ENCODE assay signal across 30 mouse cellular contexts in the genomic region with DNA sequence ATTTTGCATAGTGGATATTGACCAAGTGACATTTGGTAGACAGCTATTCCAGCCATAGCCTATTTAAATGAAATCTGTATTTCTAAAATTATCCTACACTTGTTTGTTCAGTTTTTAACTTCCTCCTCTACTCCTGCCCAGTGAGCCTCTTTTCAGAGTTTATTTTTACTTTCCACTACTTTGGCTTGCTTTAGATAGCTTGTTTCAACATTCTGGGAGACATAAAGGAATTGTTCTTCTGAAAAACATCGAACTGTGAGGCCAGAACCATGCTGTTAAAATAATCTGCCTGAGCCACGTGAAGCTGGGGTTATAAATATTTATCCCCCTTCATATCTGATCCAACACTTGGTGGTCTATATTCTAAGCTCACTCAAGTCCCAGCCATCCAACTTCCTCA.
A peak's percentile ranks its signal among the peaks of the same experiment; 100 is the strongest.
DNase-seq lines count a peak whose midpoint lies in the region; ATAC-seq and TF ChIP-seq lines count a peak whose summit lies in the region.
"Had no signal": no experiment of that assay in that cellular context is flagged by ENCODE, and none has a peak within 500 bp of the region (broad histone marks: within the 10 kb centered on the region; RNA-seq: fewer than 3 reads in every experiment).

No protein-coding gene starts in this region.

- TF ChIP-seq CTCF in stomach, postnatal 0 days (IDR thresholded peaks at IDR 0.05; ENCODE audit: low read depth) = no peak
- TF ChIP-seq CTCF in kidney, adult 2 months (conservative IDR thresholded peaks at IDR 0.05; ENCODE audit: insufficient read depth, insufficient read length, low read depth, low read length) = no peak

- no peak overlapping the region for H3K4me3 ChIP-seq in stomach, embryonic 14.5 days (ENCODE audit: low read depth, low read length)
- no peak overlapping the region for H3K4me3 ChIP-seq in stomach, postnatal 0 days (ENCODE audit: low read depth, low read length)
- H3K4me3 ChIP-seq in stomach, embryonic 15.5 days (replicated peaks) = no peak overlapping the region
- no peak overlapping the region for H3K4me3 ChIP-seq in kidney, adult 2 months (ENCODE audit: insufficient read depth, low read depth, low read length)
- no peak overlapping the region for H3K4me3 ChIP-seq in hindbrain, embryonic 12.5 days
- H3K4me3 ChIP-seq: embryonic facial prominence, embryonic 13.5 days; embryonic facial prominence, embryonic 15.5 days; erythroblast, embryonic 14.5 days; forebrain, embryonic 10.5 days; forebrain, embryonic 12.5 days had no signal

- TF ChIP-seq POLR2A in kidney, adult 2 months (IDR thresholded peaks at IDR 0.05; ENCODE audit: low read depth, low read length) = no peak

- TF ChIP-seq EP300 in stomach, postnatal 0 days (optimal IDR thresholded peaks at IDR 0.05) = no peak

- peak; percentile 58 for ATAC-seq in frontal cortex, adult (ENCODE audit: low TSS enrichment)
- ATAC-seq in stomach, embryonic 14.5 days (ENCODE audit: insufficient number of reproducible peaks, insufficient read depth, low FRiP score, low read depth) = no peak
- no peak for ATAC-seq in stomach, postnatal 0 days (ENCODE audit: low FRiP score, low TSS enrichment)
- ATAC-seq in stomach, embryonic 15.5 days (ENCODE audit: insufficient read depth, low FRiP score, low read depth) = peak; percentile 27; the same call in 1 of the 2 replicates
- no peak for ATAC-seq in hindbrain, embryonic 12.5 days (ENCODE audit: low FRiP score)
- ATAC-seq: activated CD4-positive, CD25-positive, alpha-beta regulatory T cell, adult 4 months; CD4-positive, CD25-positive, alpha-beta regulatory T cell, adult 4 months; forebrain, embryonic 14.5 days; forebrain, embryonic 16.5 days; Patski had no signal

- no peak overlapping the region for H3K4me2 ChIP-seq in stomach, embryonic 14.5 days (replicated peaks; ENCODE audit: low read depth, low read length)
- no peak overlapping the region for H3K4me2 ChIP-seq in stomach, postnatal 0 days (replicated peaks; ENCODE audit: low read depth)
- H3K4me2 ChIP-seq in stomach, embryonic 15.5 days = no peak overlapping the region
- H3K4me2 ChIP-seq in hindbrain, embryonic 12.5 days (replicated peaks) = no peak overlapping the region
- H3K4me2 ChIP-seq: embryonic facial prominence, embryonic 13.5 days; embryonic facial prominence, embryonic 15.5 days; forebrain, embryonic 12.5 days had no signal

- no peaks in the 10 kb centered on the region for H3K27me3 ChIP-seq in stomach, embryonic 14.5 days (ENCODE audit: control insufficient read depth, insufficient read depth, low read length)
- H3K27me3 ChIP-seq in stomach, postnatal 0 days (ENCODE audit: control insufficient read depth, insufficient read depth, low read length) = no peaks in the 10 kb centered on the region
- no peaks in the 10 kb centered on the region for H3K27me3 ChIP-seq in stomach, embryonic 15.5 days (replicated peaks)
- no peaks in the 10 kb centered on the region for H3K27me3 ChIP-seq in kidney, adult 2 months (replicated peaks; ENCODE audit: control insufficient read depth, insufficient read depth, low read length)
- H3K27me3 ChIP-seq in hindbrain, embryonic 12.5 days = no peaks in the 10 kb centered on the region
- H3K27me3 ChIP-seq: CH12.LX; embryonic facial prominence, embryonic 13.5 days; embryonic facial prominence, embryonic 15.5 days; forebrain, embryonic 12.5 days had no signal

- H3K4me1 ChIP-seq in stomach, embryonic 14.5 days (ENCODE audit: control insufficient read depth, insufficient read depth, low read length) = no peaks in the 10 kb centered on the region
- no peaks in the 10 kb centered on the region for H3K4me1 ChIP-seq in stomach, postnatal 0 days (replicated peaks; ENCODE audit: control insufficient read depth, insufficient read depth)
- H3K4me1 ChIP-seq in stomach, embryonic 15.5 days = 0 out of 2 replicates have a peak, but pooled peaks cover 3% of the 10 kb centered on the region
- no peaks in the 10 kb centered on the region for H3K4me1 ChIP-seq in kidney, adult 2 months (ENCODE audit: control insufficient read depth, insufficient read depth, low read length)
- H3K4me1 ChIP-seq in hindbrain, embryonic 12.5 days = no peaks in the 10 kb centered on the region
- H3K4me1 ChIP-seq: embryonic facial prominence, embryonic 13.5 days; embryonic facial prominence, embryonic 15.5 days; forebrain, embryonic 10.5 days; forebrain, embryonic 12.5 days had no signal

- 31% methylated on average over 2 of the region's 2 CpGs for WGBS in stomach, embryonic 14.5 days
- WGBS in stomach, postnatal 0 days = 13% methylated on average over 2 of the region's 2 CpGs
- 37% methylated on average over 2 of the region's 2 CpGs for WGBS in stomach, embryonic 15.5 days
- WGBS in kidney, adult 2 months = 72% methylated on average over 2 of the region's 2 CpGs
- WGBS in hindbrain, embryonic 12.5 days = 68% methylated on average over 2 of the region's 2 CpGs

- H3K36me3 ChIP-seq in stomach, embryonic 14.5 days (ENCODE audit: control insufficient read depth, insufficient read depth, low read length) = no peaks in the 10 kb centered on the region
- no peaks in the 10 kb centered on the region for H3K36me3 ChIP-seq in stomach, postnatal 0 days (ENCODE audit: control insufficient read depth, insufficient read depth, low read length)
- no peaks in the 10 kb centered on the region for H3K36me3 ChIP-seq in stomach, embryonic 15.5 days
- H3K36me3 ChIP-seq in kidney, adult 2 months (ENCODE audit: control insufficient read depth, insufficient read depth, low read length) = no peaks in the 10 kb centered on the region
- H3K36me3 ChIP-seq in hindbrain, embryonic 12.5 days = no peaks in the 10 kb centered on the region
- H3K36me3 ChIP-seq: embryonic facial prominence, embryonic 13.5 days; embryonic facial prominence, embryonic 15.5 days; forebrain, embryonic 10.5 days; forebrain, embryonic 12.5 days; G1E had no signal

- no peak for DNase-seq in frontal cortex, postnatal 36 days (ENCODE audit: low spot score in 2 of 2)
- DNase-seq in stomach, postnatal 0 days (ENCODE audit: low spot score) = no peak
- peak; percentile 58 for DNase-seq in telencephalon, adult 2 months (ENCODE audit: low read depth, low spot score)
- no peak for DNase-seq in kidney, adult 2 months
- DNase-seq: adrenal gland, adult 8-10 months; adrenal gland, postnatal 14 days; adrenal gland, postnatal 36 days; B cell, adult 2 months; cerebellum, adult 11-12 months; cerebellum, adult 2 months; cerebellum, adult 9-10 months; cerebellum, postnatal 10 days; cerebellum, postnatal 25 days; embryo, embryonic 11 days had no signal

- H3K27ac ChIP-seq in stomach, embryonic 14.5 days (ENCODE audit: low read length) = 0 out of 2 replicates have a peak overlapping the region, but pooled peaks have one; percentile 15
- no peak overlapping the region for H3K27ac ChIP-seq in stomach, postnatal 0 days (replicated peaks)
- peak overlapping the region; percentile 16; the same call in 1 of the 2 replicates for H3K27ac ChIP-seq in stomach, embryonic 15.5 days
- H3K27ac ChIP-seq in kidney, adult 2 months (ENCODE audit: insufficient read depth, low read depth, low read length) = no peak overlapping the region
- no peak overlapping the region for H3K27ac ChIP-seq in hindbrain, embryonic 12.5 days
- H3K27ac ChIP-seq: embryonic facial prominence, embryonic 13.5 days; embryonic facial prominence, embryonic 15.5 days; forebrain, embryonic 10.5 days; forebrain, embryonic 12.5 days had no signal

- no peaks in the 10 kb centered on the region for H3K9me3 ChIP-seq in stomach, embryonic 14.5 days (ENCODE audit: control insufficient read depth, low read depth, low read length)
- no peaks in the 10 kb centered on the region for H3K9me3 ChIP-seq in stomach, postnatal 0 days (ENCODE audit: control insufficient read depth, low read length)
- no peaks in the 10 kb centered on the region for H3K9me3 ChIP-seq in stomach, embryonic 15.5 days
- no peaks in the 10 kb centered on the region for H3K9me3 ChIP-seq in hindbrain, embryonic 12.5 days (replicated peaks)
- H3K9me3 ChIP-seq: embryonic facial prominence, embryonic 13.5 days; embryonic facial prominence, embryonic 15.5 days; forebrain, embryonic 10.5 days; forebrain, embryonic 12.5 days; G1E had no signal

- no peak overlapping the region for H3K9ac ChIP-seq in stomach, embryonic 14.5 days (replicated peaks; ENCODE audit: low read depth, low read length)
- H3K9ac ChIP-seq in stomach, postnatal 0 days (ENCODE audit: low read length) = no peak overlapping the region
- H3K9ac ChIP-seq in stomach, embryonic 15.5 days = no peak overlapping the region
- no peak overlapping the region for H3K9ac ChIP-seq in hindbrain, embryonic 12.5 days
- H3K9ac ChIP-seq: embryonic facial prominence, embryonic 13.5 days; embryonic facial prominence, embryonic 15.5 days; forebrain, embryonic 12.5 days had no signal

Comparison
In these comparisons a context has a peak if more than half of its experiments do, and no peak if none do; other contexts are left out.
1. ATAC-seq: peak in frontal cortex, adult (single experiment) and stomach, embryonic 15.5 days (single experiment); none in stomach, embryonic 14.5 days (single experiment), stomach, postnatal 0 days (single experiment) and hindbrain, embryonic 12.5 days (single experiment).
2. H3K27ac ChIP-seq: peak in stomach, embryonic 14.5 days (single experiment) and stomach, embryonic 15.5 days (single experiment); none in stomach, postnatal 0 days (single experiment), kidney, adult 2 months (single experiment) and hindbrain, embryonic 12.5 days (single experiment).